Mouse (Mus musculus) pancreas, adult 10 weeks (tissue): ENCODE measurements around the gene Lrrc38. TPM values are rescaled to one million over a fixed set of nuclear protein-coding genes. Genes with fewer than 3 reads are reported as not detected.

ENCODE experiments used
- polyA plus RNA-seq: library from polyadenylated mRNA; stranded (reverse); fragments of 350-450 nt; fragmentation: Illumina TruSeq; extraction: RNeasy Lipid Tissue Mini Kit (QIAGEN cat#74804); gene quantifications from one replicate; pipeline ENCODE4 v1.2.3, GENCODE M21; 2015; ENCODE audit warnings: low read depth, low replicate concordance; ENCODE audit not compliant: insufficient read depth

The Lrrc38 gene
- not detected for polyA plus RNA-seq

DNA sequence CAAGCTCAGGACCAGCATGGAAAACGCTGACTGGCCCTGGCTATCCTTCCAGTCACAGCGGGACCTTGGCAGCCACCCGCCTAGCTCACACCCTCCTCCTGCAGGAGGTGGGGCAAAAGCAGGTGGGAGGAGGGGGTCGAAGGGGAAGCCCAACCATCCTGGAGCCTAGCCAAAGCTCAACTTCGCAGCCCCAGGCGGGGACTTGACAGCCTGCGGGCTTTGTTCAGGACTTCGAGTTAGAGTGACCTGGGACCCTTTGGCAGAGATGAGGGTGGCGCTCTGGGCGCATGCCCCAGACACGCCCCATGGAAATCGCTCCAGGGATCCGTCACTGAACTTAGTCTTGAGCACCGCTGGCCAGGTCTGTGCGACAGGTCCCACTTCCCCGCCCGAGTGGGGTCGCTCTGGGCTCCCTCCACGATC is at the start of gene Lrrc38:
Lrrc38 (plus strand) TSS at position 274 of the 423 bp plus-strand sequence.

DNA sequence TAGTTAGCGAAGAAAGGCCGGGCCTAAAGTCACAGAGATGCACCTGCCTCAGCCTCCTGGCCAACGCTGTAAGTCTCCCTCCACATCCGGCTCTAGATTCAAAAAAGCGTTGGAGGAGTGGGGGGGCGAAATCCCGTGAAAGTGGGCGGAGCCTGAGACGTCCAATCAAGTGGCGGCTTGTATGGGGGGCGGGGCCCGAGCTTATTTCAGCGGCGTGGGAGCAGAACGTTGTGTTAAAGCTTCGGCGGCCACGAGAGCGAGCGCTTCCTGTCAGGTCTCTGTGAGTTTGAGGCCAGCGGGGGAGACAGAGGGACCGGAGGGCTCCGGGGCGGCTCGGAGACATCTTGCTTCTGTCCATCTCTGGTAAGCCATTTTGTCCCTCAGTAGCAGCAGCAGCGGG is 44.6 kb downstream of the Lrrc38 start, which contains the start of gene Pramel1:
Pramel1 (plus strand) TSS at position 248 of the 400 bp plus-strand sequence.

GRCm38 (mm10) chr4:143412219-143413092 is 62.9 kb downstream of the Lrrc38 start, which contains the start of gene Pramef8:
Gene Pramef8, plus strand, starts transcription at chr4:143412426.

Other genes starting within 250 kb of the Lrrc38 start
- gene Prdm2, start 136.8 kb upstream of the Lrrc38 start, polyA plus RNA-seq = 6.5 TPM
- gene Pdpn, start 50.2 kb upstream of the Lrrc38 start, polyA plus RNA-seq = 8.8 TPM
- gene Pramel1, start 44.7 kb downstream of the Lrrc38 start, polyA plus RNA-seq = not detected
- 3.4 TPM for gene Pramef8, start 62.7 kb downstream of the Lrrc38 start, polyA plus RNA-seq
- gene Oog4, start 100.6 kb downstream of the Lrrc38 start, polyA plus RNA-seq = not detected
- gene Gm13043, start 161.6 kb downstream of the Lrrc38 start, polyA plus RNA-seq = not detected
- not detected for gene Gm13040, start 186.2 kb downstream of the Lrrc38 start, polyA plus RNA-seq
- gene BC080695, start 201.9 kb downstream of the Lrrc38 start, polyA plus RNA-seq = not detected
- not detected for gene Gm13057, start 202.0 kb downstream of the Lrrc38 start, polyA plus RNA-seq